20 mouse cellular contexts compared by ENCODE assay signal in genomic region chr1:94183876-94184275, GRCm38 (mm10).
DNase-seq lines count a peak whose midpoint lies in the region; ATAC-seq lines count a peak whose summit lies in the region.
"Had no signal": no experiment of that assay in that cellular context is flagged by ENCODE, and none has a peak within 500 bp of the region (broad histone marks: within the 10 kb centered on the region; RNA-seq: fewer than 3 reads in every experiment).

No protein-coding gene starts in this region.

- no peak overlapping the region for H3K4me3 ChIP-seq in forebrain, embryonic 14.5 days (ENCODE audit: low read depth, low read length)
- no peak overlapping the region for H3K4me3 ChIP-seq in forebrain, embryonic 11.5 days (ENCODE audit: low read depth, low read length)
- H3K4me3 ChIP-seq: lung, embryonic 15.5 days; stomach, embryonic 15.5 days had no signal

- peak; percentile 54; the same call in 1 of the 2 replicates for ATAC-seq in forebrain, embryonic 14.5 days
- ATAC-seq in forebrain, embryonic 11.5 days (replicated peaks; ENCODE audit: low FRiP score), result no peak
- ATAC-seq: CD4-positive, CD25-positive, alpha-beta regulatory T cell, adult 4 months; hindbrain, embryonic 16.5 days; intestine, postnatal 0 days; Patski had no signal

- intact Hi-C loops in left cerebral cortex, postnatal 4 days (cut with DNase I), result no loop called here

- DNase-seq in forebrain, embryonic 14.5 days (ENCODE audit: low spot score), result peak; percentile 37
- DNase-seq in forebrain, embryonic 11.5 days (ENCODE audit: low spot score), result no peak
- DNase-seq in left cerebral cortex, adult 11 months (ENCODE audit: low spot score), result peak; percentile 31
- DNase-seq in left cerebral cortex, postnatal 4 days, result no peak
- peak; percentile 8 to 56 for DNase-seq in frontal cortex, postnatal 36 days (ENCODE audit: low spot score in 2 of 2)
- peak; percentile 24 to 63 for DNase-seq in right cerebral cortex, postnatal 10 days (ENCODE audit: low spot score in 2 of 2)
- no peak for DNase-seq in testis, postnatal 10 days (ENCODE audit: low spot score)
- DNase-seq in spleen, postnatal 10 days (ENCODE audit: low spot score in 2 of 2), result no peak
- DNase-seq: adrenal gland, postnatal 10 days; cerebellum, adult 11-12 months; cerebellum, postnatal 36 days; kidney, postnatal 10 days; lung, postnatal 4 days had no signal

- no peak overlapping the region for H3K27ac ChIP-seq in forebrain, embryonic 14.5 days (ENCODE audit: low read depth, low read length)
- no peak overlapping the region for H3K27ac ChIP-seq in forebrain, embryonic 11.5 days (ENCODE audit: low read depth, low read length)
- H3K27ac ChIP-seq: liver, embryonic 14.5 days; lung, embryonic 15.5 days; stomach, embryonic 15.5 days had no signal

- no peaks in the 10 kb centered on the region for H3K27me3 ChIP-seq in forebrain, embryonic 14.5 days (replicated peaks; ENCODE audit: control insufficient read depth, insufficient read depth, low read length)
- no peaks in the 10 kb centered on the region for H3K27me3 ChIP-seq in forebrain, embryonic 11.5 days (ENCODE audit: control insufficient read depth, insufficient read depth, low read length)
- H3K27me3 ChIP-seq: lung, embryonic 15.5 days; Patski; stomach, embryonic 15.5 days had no signal

- H3K36me3 ChIP-seq in forebrain, embryonic 14.5 days (ENCODE audit: control insufficient read depth, insufficient read depth, low read length), result no peaks in the 10 kb centered on the region
- no peaks in the 10 kb centered on the region for H3K36me3 ChIP-seq in forebrain, embryonic 11.5 days (ENCODE audit: control insufficient read depth, insufficient read depth, low read length)
- H3K36me3 ChIP-seq: lung, embryonic 15.5 days; stomach, embryonic 15.5 days had no signal

- no peaks in the 10 kb centered on the region for H3K4me1 ChIP-seq in forebrain, embryonic 14.5 days (ENCODE audit: control insufficient read depth, insufficient read depth, low read length)
- no peaks in the 10 kb centered on the region for H3K4me1 ChIP-seq in forebrain, embryonic 11.5 days (replicated peaks; ENCODE audit: control insufficient read depth, insufficient read depth, low read length)
- H3K4me1 ChIP-seq: lung, embryonic 15.5 days; stomach, embryonic 15.5 days had no signal

- 71% methylated on average over 2 of the region's 2 CpGs for WGBS in forebrain, embryonic 14.5 days
- WGBS in forebrain, embryonic 11.5 days, result 81% methylated on average over 2 of the region's 2 CpGs

- H3K9ac ChIP-seq in forebrain, embryonic 14.5 days (ENCODE audit: low read length), result no peak overlapping the region
- no peak overlapping the region for H3K9ac ChIP-seq in forebrain, embryonic 11.5 days (ENCODE audit: low read length)
- H3K9ac ChIP-seq: liver, embryonic 14.5 days; lung, embryonic 15.5 days; stomach, embryonic 15.5 days had no signal

- no peaks in the 10 kb centered on the region for H3K9me3 ChIP-seq in forebrain, embryonic 14.5 days (replicated peaks; ENCODE audit: control insufficient read depth, low read length)
- H3K9me3 ChIP-seq in forebrain, embryonic 11.5 days (ENCODE audit: control insufficient read depth, low read length), result no peaks in the 10 kb centered on the region
- H3K9me3 ChIP-seq: lung, embryonic 15.5 days; stomach, embryonic 15.5 days had no signal

- no peak overlapping the region for H3K4me2 ChIP-seq in forebrain, embryonic 14.5 days (ENCODE audit: low read length)
- no peak overlapping the region for H3K4me2 ChIP-seq in forebrain, embryonic 11.5 days (ENCODE audit: low read depth, low read length, severe bottlenecking)
- H3K4me2 ChIP-seq: lung, embryonic 15.5 days; stomach, embryonic 15.5 days had no signal

Comparison
In these comparisons a context has a peak if more than half of its experiments do, and no peak if none do; other contexts are left out.
1. DNase-seq: peak in forebrain, embryonic 14.5 days (single experiment), left cerebral cortex, adult 11 months (single experiment), frontal cortex, postnatal 36 days (2 of 2) and right cerebral cortex, postnatal 10 days (2 of 2); none in forebrain, embryonic 11.5 days (single experiment), left cerebral cortex, postnatal 4 days (single experiment), testis, postnatal 10 days (single experiment) and spleen, postnatal 10 days (0 of 2).